Comparison of ENCODE assay signal across 8 mouse cellular contexts in the genomic region with DNA sequence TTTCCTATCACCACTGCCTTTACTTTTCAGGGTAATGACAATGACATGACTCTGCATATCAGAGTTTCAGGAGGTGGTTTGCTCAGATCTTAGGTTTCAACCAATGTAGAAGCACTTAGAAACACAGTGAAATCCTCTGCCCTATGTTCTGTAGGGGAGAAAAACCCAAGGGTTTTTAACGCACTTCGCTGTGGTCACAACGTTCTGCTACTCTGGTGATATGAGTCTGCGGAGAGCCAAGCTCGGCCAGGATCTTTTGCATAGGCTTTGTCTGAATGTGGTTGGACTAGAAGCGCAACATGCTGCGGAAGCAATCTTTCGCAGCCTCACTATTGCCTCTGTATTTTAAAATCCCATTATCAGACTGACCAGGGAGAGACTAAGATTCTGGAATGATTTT. TPM values are rescaled to one million over a fixed set of nuclear protein-coding genes. Genes with fewer than 3 reads are reported as not detected.
DNase-seq lines count a peak whose midpoint lies in the region; ATAC-seq and TF ChIP-seq lines count a peak whose summit lies in the region.

No protein-coding gene starts in this region.

- no peak for DNase-seq in heart, postnatal 4 days
- no peak for DNase-seq in kidney, postnatal 0 days (ENCODE audit: low spot score)
- DNase-seq in urinary bladder, postnatal 25 days (ENCODE audit: low spot score), result peak; percentile 26
- DNase-seq in left cerebral cortex, postnatal 25 days (ENCODE audit: low spot score in 2 of 2), result no peak

- H3K4me3 ChIP-seq in heart, embryonic 11.5 days (ENCODE audit: low read depth, low read length), result peak overlapping the region; percentile 56
- peak overlapping the region; percentile 60 for H3K4me3 ChIP-seq in E14TG2a.4 (replicated peaks; ENCODE audit: low read length)
- H3K4me3 ChIP-seq in kidney, postnatal 0 days (replicated peaks; ENCODE audit: low read depth, low read length), result peak overlapping the region; percentile 39
- H3K4me3 ChIP-seq in midbrain, embryonic 13.5 days (replicated peaks), result peak overlapping the region; percentile 45

- 5% methylated on average over 8 of the region's 8 CpGs for WGBS in heart, embryonic 11.5 days (ENCODE audit: insufficient replicate concordance)
- 1% methylated on average over 8 of the region's 8 CpGs for WGBS in kidney, postnatal 0 days
- WGBS in midbrain, embryonic 13.5 days, result 3% methylated on average over 8 of the region's 8 CpGs

- no peak for ATAC-seq in heart, embryonic 11.5 days (replicated peaks; ENCODE audit: insufficient number of reproducible peaks, low FRiP score, low TSS enrichment)
- peak; percentile 32 for ATAC-seq in erythroblast, adult 5-6 weeks (replicated peaks; ENCODE audit: low FRiP score, poor library complexity, severe bottlenecking)
- no peak; the same call in 1 of the 2 replicates for ATAC-seq in kidney, postnatal 0 days (replicated peaks; ENCODE audit: low FRiP score, low read depth)
- ATAC-seq in midbrain, embryonic 13.5 days, result no peak; the same call in 1 of the 2 replicates

- H3K4me2 ChIP-seq in heart, embryonic 11.5 days, result peak overlapping the region; percentile 77
- H3K4me2 ChIP-seq in kidney, postnatal 0 days (ENCODE audit: low read length), result peak overlapping the region; percentile 75
- H3K4me2 ChIP-seq in midbrain, embryonic 13.5 days (replicated peaks), result peak overlapping the region; percentile 64

- no peaks in the 10 kb centered on the region for H3K9me3 ChIP-seq in heart, embryonic 11.5 days (replicated peaks; ENCODE audit: control insufficient read depth, low read length)
- no peaks in the 10 kb centered on the region for H3K9me3 ChIP-seq in E14TG2a.4 (ENCODE audit: low read length)
- H3K9me3 ChIP-seq in kidney, postnatal 0 days (replicated peaks; ENCODE audit: low read length), result no peaks in the 10 kb centered on the region
- no peaks in the 10 kb centered on the region for H3K9me3 ChIP-seq in midbrain, embryonic 13.5 days

- peak overlapping the region; percentile 91 for H3K27ac ChIP-seq in heart, embryonic 11.5 days (ENCODE audit: low read depth, low read length)
- H3K27ac ChIP-seq in kidney, postnatal 0 days, result peak overlapping the region; percentile 96
- H3K27ac ChIP-seq in midbrain, embryonic 13.5 days, result peak overlapping the region; percentile 87

- intact Hi-C loops in left cerebral cortex, postnatal 25 days (cut with DNase I), result loop anchor here (1.0 to 10.0 kb wide), 4 partner anchors 58 to 223 kb away; no protein-coding TSS in a partner anchor

- H3K27me3 ChIP-seq in heart, embryonic 11.5 days (ENCODE audit: control insufficient read depth, insufficient read depth, low read length), result no peaks in the 10 kb centered on the region
- H3K27me3 ChIP-seq in E14TG2a.4 (ENCODE audit: insufficient read depth, low read length), result peaks cover 31% of the 10 kb centered on the region
- H3K27me3 ChIP-seq in kidney, postnatal 0 days (ENCODE audit: insufficient read depth, low read length), result no peaks in the 10 kb centered on the region
- H3K27me3 ChIP-seq in midbrain, embryonic 13.5 days, result peaks cover 9% of the 10 kb centered on the region; the same call in 1 of the 2 replicates

- TF ChIP-seq CTCF in E14TG2a.4 (conservative IDR thresholded peaks at IDR 0.05; ENCODE audit: low read length), result no peak
- TF ChIP-seq CTCF in kidney, postnatal 0 days (IDR thresholded peaks at IDR 0.05; ENCODE audit: low read depth), result no peak

- no peaks in the 10 kb centered on the region for H3K36me3 ChIP-seq in heart, embryonic 11.5 days (ENCODE audit: control insufficient read depth, insufficient read depth, low read length)
- no peaks in the 10 kb centered on the region for H3K36me3 ChIP-seq in E14TG2a.4 (ENCODE audit: insufficient read depth, low read length)
- no peaks in the 10 kb centered on the region for H3K36me3 ChIP-seq in kidney, postnatal 0 days (ENCODE audit: insufficient read depth, low read length)
- H3K36me3 ChIP-seq in midbrain, embryonic 13.5 days, result no peaks in the 10 kb centered on the region

- H3K9ac ChIP-seq in heart, embryonic 11.5 days (ENCODE audit: low read depth, low read length), result peak overlapping the region; percentile 84
- peak overlapping the region; percentile 75 for H3K9ac ChIP-seq in kidney, postnatal 0 days (ENCODE audit: low read depth, low read length)
- H3K9ac ChIP-seq in midbrain, embryonic 13.5 days (replicated peaks), result peak overlapping the region; percentile 71

- H3K4me1 ChIP-seq in heart, embryonic 11.5 days (ENCODE audit: control insufficient read depth, insufficient read depth, low read length), result no peaks in the 10 kb centered on the region
- 0 out of 2 replicates have a peak, but pooled peaks cover 5% of the 10 kb centered on the region for H3K4me1 ChIP-seq in E14TG2a.4 (replicated peaks; ENCODE audit: low read depth, low read length)
- H3K4me1 ChIP-seq in kidney, postnatal 0 days (replicated peaks; ENCODE audit: insufficient read depth, low read length), result no peaks in the 10 kb centered on the region
- H3K4me1 ChIP-seq in midbrain, embryonic 13.5 days (replicated peaks), result peaks cover 12% of the 10 kb centered on the region

RNA-seq across cellular contexts. Expression of gene Zcchc13, which starts 8.6 kb away (rescaled TPM):
- not detected in 2 replicates for polyA plus RNA-seq in heart, embryonic 11.5 days (2014; fragmentation: Nextera tagmentation; extraction: Ambion mirVana)
- total RNA-seq in heart, postnatal 4 days (2021), result not detected
- total RNA-seq in erythroblast, adult 5-6 weeks (2015; ENCODE audit: low replicate concordance), result 3.1 TPM in 1 of 2 replicates, not detected in the other
- total RNA-seq in erythroblast, adult 5-6 weeks (2017; ENCODE audit: low replicate concordance), result not detected in 2 replicates
- not detected in 2 replicates for polyA plus RNA-seq in kidney, postnatal 0 days (2015; fragmentation: Nextera tagmentation; extraction: Ambion mirVana)
- polyA plus RNA-seq in midbrain, embryonic 13.5 days (2015; fragmentation: Nextera tagmentation; extraction: Ambion mirVana), result not detected in 2 replicates
- not detected for total RNA-seq in left cerebral cortex, postnatal 25 days (2021)
